Mouse (Mus musculus) lung, adult 2 months (tissue): Measurements from ENCODE around the gene Il1r1. TPM values are rescaled to one million over a fixed set of nuclear protein-coding genes. Genes with fewer than 3 reads are reported as not detected.

Experiments used
- DNase-seq: peaks from one replicate; pipeline ENCODE4 v3.0.0; 2022
- H3K4me1 ChIP-seq: fragments of 200-500 bp; 2 replicates; pipeline ENCODE4 v1.6.1; 2011; ENCODE audit warnings: low read length; ENCODE audit not compliant: control insufficient read depth, insufficient read depth
- H3K4me3 ChIP-seq: fragments of 200-500 bp; replicated peaks from 2 replicates; pipeline ENCODE3; 2011; ENCODE audit warnings: low read depth, mild to moderate bottlenecking, control low read depth, low read length; ENCODE audit errors: extremely low read depth
- CTCF ChIP-seq: fragments of 200-500 bp; IDR thresholded peaks from 2 replicates; pipeline ENCODE4 v1.5.1; 2011; ENCODE audit warnings: mild to moderate bottlenecking, low read length, control low read depth; ENCODE audit not compliant: insufficient read depth
- POLR2A ChIP-seq: fragments of 200-500 bp; IDR thresholded peaks from 2 replicates; pipeline ENCODE4 v1.6.1; 2011; ENCODE audit warnings: low read depth, mild to moderate bottlenecking, control low read depth, low read length, borderline replicate concordance; ENCODE audit errors: extremely low read depth
- WGBS: fragments of 180-500 bp; shearing (Covaris S2); methylation state at CpG from one replicate; pipeline ENCODE4 v1.1.7; 2018; 5-methylcytosine and 5-hydroxymethylcytosine counted together
- polyA plus RNA-seq: library from polyadenylated mRNA; depleted of rRNA; stranded (reverse); fragments of >200 nt; gene quantifications from 2 replicates; pipeline ENCODE4 v1.2.3, GENCODE M21; 2012

Gene Il1r1
- polyA plus RNA-seq, 1 experiment, result 14.1 TPM

DNA sequence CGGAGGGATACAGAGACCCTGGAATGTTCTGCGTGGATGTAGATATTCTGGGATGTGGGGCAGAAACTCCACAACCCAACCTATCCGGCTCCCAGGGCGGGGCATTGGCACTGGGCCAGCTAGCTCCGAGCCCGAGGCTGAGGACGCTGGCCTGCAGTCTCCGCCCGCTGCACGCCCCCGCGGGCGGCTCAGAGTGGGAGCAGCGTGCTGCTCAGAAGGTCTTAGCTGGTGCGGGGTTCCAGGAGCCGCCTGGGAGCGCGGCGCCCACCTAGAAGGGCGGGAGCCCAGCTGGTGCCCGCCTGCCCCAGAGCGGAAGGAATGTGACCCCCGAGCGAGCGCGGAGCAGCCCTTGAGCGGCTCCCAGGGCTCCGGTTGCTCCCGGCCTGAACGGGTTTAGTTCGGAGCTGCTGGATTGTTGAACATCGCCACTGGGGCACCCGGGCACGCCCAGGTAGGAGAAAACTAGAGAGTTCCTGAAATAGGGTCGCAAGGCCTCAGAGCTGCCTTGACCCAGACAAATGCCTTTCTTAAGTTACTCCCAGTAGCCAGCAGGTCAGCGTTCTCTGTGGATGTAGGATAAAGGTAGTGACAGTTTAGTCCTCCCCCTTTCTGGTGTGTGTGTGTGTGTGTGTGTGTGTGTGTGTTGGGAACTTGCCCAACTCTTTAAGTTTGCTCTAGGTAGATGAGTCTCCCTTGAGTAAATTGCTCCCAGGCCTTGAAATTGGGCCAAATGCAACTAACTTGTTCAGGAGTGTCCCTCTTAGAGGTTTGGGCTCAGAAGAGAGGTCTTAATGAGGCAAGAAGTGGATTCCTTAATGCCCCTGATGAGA, 41.8 kb downstream of the Il1r1 start:
- 2% methylated on average over 36 of the region's 36 CpGs for WGBS
- no peak for TF ChIP-seq CTCF
- peak; percentile 39; the same call in 1 of the 2 replicates for TF ChIP-seq POLR2A
- Histone ChIP-seq H3K4me1 (peaks cover 18% of the 10 kb centered on the region), H3K4me3 (peak overlapping the region; percentile 65)
- peak; percentile 81 for DNase-seq

DNA sequence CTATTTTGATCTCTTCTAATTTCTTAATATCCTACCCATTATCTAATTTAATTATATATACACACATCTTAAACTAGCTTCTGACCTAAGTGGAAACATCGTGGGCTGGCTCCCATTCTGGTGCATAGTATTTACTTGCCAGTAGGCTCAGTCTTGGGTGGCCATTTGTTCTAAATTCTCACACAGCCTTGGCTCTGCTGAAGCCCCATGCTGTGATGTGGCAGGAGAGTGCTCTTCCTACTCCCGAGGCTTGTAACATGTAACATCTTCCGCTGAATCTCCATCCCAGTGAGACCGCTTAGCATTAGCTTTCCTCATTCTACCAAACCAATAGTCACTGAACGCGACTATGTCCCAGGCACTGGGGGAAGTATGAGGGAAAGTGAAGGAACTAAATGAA, 43.0 kb downstream of the Il1r1 start:
- Histone ChIP-seq H3K4me1 (peaks cover 18% of the 10 kb centered on the region), H3K4me3 (no peak overlapping the region)
- 90% methylated on average over 6 of the region's 6 CpGs for WGBS
- no peak for DNase-seq
- TF ChIP-seq POLR2A (no peak), CTCF (no peak)

DNA sequence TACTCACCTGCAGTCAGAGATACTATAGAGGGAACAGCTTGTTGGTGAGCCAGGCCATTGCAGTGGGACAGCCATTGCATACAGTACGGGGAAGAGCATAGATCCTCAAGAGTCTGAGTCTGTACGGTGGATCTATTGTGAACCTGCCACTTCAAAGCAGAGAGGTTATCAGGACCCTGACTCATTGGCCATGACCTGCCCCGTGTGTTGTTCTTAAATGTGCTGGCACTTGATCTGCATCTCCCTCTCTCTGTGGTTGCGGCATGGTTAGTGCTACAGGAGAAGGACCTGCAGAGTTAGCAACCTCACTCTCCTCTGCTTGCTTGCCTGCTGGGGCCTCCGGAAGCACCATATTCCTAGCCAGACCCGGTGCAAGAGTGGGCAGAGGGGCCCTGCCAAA, 43.7 kb downstream of the Il1r1 start:
- no peak for TF ChIP-seq POLR2A
- no peak for TF ChIP-seq CTCF
- DNase-seq, result no peak
- 57% methylated on average over 6 of the region's 6 CpGs for WGBS
- H3K4me3 ChIP-seq, result no peak overlapping the region
- peaks cover 18% of the 10 kb centered on the region for H3K4me1 ChIP-seq

DNA sequence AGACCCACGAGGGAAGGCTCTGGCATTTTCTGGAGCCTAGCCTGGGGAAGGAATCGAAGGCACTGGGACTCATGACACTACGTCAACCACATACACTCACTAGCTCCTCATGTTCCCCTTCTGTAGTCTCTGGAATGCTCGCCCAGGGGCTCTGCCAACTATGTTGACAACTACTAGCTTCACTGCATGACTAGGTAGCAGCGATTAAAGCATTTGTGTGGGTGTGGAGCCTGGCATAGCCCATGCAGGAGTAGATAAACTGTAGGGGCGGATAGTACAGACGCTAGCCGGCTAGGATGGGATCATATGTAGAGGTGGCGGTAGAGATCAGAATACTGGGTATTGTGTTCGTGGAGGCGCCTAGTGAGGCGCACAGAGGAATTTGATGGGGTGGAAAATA, 45.5 kb downstream of the Il1r1 start:
- no peak for TF ChIP-seq POLR2A
- TF ChIP-seq CTCF, result no peak
- WGBS, result 87% methylated on average over 12 of the region's 12 CpGs
- no peak for DNase-seq
- H3K4me1 ChIP-seq, result peaks cover 22% of the 10 kb centered on the region
- H3K4me3 ChIP-seq, result no peak overlapping the region

DNA sequence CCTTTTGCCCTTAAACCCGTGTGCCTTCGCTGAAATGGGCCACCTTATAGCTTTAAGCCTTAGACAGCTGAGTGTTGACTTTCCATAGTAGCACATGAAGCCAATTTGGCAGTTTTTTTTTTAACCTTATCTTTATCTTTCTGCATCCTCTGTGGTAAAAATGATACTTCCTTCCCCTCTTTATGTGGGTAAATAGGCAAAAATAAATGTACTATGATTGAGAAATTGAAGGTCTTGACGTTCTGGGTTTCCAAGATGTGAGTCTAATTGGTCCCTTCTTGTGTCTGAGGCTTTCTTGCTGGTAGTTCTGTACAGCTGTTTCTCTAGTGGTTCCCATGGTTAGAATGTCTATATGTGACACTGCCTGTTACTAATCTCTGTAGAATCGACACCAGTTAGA, 46.2 kb downstream of the Il1r1 start:
- TF ChIP-seq POLR2A (no peak), CTCF (no peak)
- Histone ChIP-seq H3K4me1 (peaks cover 24% of the 10 kb centered on the region), H3K4me3 (no peak overlapping the region)
- 64% methylated on average over 4 of the region's 4 CpGs for WGBS
- no peak for DNase-seq

DNA sequence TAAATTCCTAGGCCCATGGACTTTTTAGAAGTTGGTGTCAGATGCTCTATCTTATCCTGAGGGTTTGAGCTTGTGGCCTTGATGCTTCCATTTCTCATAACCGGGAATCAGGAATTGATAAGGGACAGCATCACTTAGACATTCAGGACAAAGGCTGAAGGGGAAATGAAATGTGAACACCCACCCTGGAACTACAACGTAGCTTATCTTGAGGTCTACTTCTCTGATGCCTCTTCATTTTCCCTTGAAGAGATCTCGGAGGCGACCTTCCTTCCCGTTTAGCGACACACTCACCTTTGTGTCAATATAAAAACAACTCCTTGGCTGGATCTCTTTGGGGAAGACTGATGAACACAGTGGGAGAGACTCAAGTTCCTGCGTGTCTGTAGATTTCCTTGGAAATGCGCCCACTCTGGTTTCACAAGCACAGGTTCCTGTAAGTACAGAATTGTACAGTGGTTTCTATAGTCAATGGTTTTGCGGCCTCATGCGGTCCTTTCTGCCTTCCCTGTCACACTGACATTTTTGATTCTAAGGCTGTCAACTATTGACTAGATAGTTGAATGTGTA, 46.7 kb downstream of the Il1r1 start:
- WGBS, result 61% methylated on average over 10 of the region's 10 CpGs
- peaks cover 22% of the 10 kb centered on the region for H3K4me1 ChIP-seq
- H3K4me3 ChIP-seq, result no peak overlapping the region
- DNase-seq, result no peak
- TF ChIP-seq POLR2A (no peak), CTCF (no peak)

DNA sequence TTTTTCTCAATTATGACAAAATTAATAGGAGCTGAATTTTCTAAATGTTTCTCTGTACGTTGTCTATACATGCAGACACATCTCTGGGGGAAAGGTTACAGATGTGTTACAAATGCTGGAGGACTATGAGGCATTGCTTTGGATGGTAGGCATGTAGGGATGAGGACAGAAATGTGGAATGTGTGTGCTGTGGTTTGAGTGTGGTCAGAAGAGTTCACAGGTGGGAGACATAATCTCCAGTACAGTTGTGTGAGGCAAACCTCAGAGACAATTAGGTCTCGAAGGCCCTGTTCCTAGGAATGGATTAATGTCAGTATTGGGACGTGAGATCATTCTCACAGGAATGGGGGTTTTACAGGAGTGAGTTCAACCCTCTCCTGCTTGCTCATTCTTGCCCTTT, 47.3 kb downstream of the Il1r1 start:
- Histone ChIP-seq H3K4me3 (no peak overlapping the region), H3K4me1 (peaks cover 20% of the 10 kb centered on the region)
- no peak for DNase-seq
- 81% methylated on average over 3 of the region's 3 CpGs for WGBS
- TF ChIP-seq POLR2A (no peak), CTCF (no peak)

DNA sequence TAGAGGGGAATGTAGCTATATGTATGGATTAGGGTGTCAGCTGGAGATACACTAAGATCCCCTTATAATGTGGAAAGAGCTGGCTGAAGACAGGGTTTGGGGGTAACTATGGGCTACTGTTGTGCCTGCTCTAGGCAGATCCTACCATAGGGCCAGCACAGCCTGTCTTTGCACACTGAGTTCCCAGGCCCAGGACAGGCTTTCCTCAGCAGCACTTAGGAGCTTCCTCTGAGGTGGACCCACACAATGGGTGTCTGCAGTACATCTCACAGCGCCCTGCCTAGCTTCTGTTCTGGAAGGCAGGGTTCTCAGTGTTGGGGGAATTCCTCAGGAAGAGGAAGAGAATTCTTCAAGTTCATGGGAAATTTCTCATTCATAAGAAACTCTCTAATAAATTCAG, 48.6 kb downstream of the Il1r1 start:
- no peak for TF ChIP-seq POLR2A
- no peak for TF ChIP-seq CTCF
- no peak for DNase-seq
- WGBS, result 81% methylated on average over 1 of the region's 1 CpGs

DNA sequence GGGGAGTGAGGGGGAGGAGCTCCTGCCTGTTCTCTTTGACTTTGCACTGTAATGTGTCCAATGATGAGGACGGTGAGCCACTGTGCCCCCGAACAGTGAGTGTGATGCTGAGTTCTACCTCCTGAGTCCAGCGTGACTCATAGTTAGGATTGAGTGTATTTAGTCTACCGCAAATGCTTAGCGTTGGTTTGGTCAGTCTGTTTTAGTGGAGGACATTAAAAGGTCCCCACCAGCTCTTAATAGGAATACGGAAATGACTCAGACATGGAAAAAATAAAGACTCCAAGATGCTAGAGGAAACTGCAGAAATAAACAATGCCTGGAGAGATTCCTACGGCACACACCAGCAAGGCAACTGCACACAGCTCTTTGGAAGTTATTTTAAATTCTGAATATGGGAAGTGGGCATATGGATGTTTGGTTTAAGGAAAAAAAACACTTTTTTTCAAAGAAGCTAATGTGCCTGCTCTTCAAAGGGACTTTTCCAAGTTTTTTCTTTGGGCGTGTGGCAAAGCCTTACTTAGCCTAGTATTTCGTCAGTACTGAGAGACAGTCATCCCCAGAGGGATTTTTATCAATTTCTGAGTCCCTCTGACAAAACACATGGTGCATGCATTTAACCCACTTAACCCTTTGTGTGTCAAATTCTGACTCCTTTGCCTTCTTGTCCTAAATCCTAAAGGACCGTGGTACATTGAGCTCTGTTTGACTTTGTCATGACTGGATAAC, 50.6 kb downstream of the Il1r1 start:
- no peak for DNase-seq
- 43% methylated on average over 10 of the region's 10 CpGs for WGBS
- TF ChIP-seq POLR2A (no peak), CTCF (no peak)
- Histone ChIP-seq H3K4me1 (peaks cover 13% of the 10 kb centered on the region), H3K4me3 (peak overlapping the region; percentile 58)

More for the DNA sequence above, 48.6 kb downstream of the Il1r1 start:
- H3K4me1 ChIP-seq, result peaks cover 19% of the 10 kb centered on the region
- H3K4me3 ChIP-seq, result no peak overlapping the region
